Comparison of ENCODE assay signal across 14 mouse cellular contexts in genomic region chr6:148371223-148371622, GRCm38 (mm10).
DNase-seq lines count a peak whose midpoint lies in the region; ATAC-seq and TF ChIP-seq lines count a peak whose summit lies in the region.
"Had no signal": no experiment of that assay in that cellular context is flagged by ENCODE, and none has a peak within 500 bp of the region (broad histone marks: within the 10 kb centered on the region; RNA-seq: fewer than 3 reads in every experiment).

No protein-coding gene starts in this region.

- no peak overlapping the region for H3K27ac ChIP-seq in gastrocnemius, adult 2 months
- no peak overlapping the region for H3K27ac ChIP-seq in thymus, adult 2 months (ENCODE audit: control insufficient read depth, insufficient read depth, low read length)
- H3K27ac ChIP-seq in hindbrain, embryonic 12.5 days = no peak overlapping the region
- H3K27ac ChIP-seq: liver, embryonic 13.5 days had no signal

- no peaks in the 10 kb centered on the region for H3K27me3 ChIP-seq in thymus, adult 2 months (ENCODE audit: control insufficient read depth, insufficient read depth, low read length)
- H3K27me3 ChIP-seq in hindbrain, embryonic 12.5 days = no peaks in the 10 kb centered on the region
- H3K27me3 ChIP-seq: liver, embryonic 13.5 days had no signal

- intact Hi-C loops in gastrocnemius, adult 2 months (cut with DNase I) = no loop called here

- DNase-seq in gastrocnemius, adult 2 months = no peak
- DNase-seq in gastrocnemius, postnatal 4 days (ENCODE audit: low spot score in 2 of 2) = no peak
- peak; percentile 8 for DNase-seq in thymus, adult 2 months
- no peak for DNase-seq in thymus, postnatal 36 days
- peak; percentile 13 for DNase-seq in c-Kit-positive CD71-positive TER-119-positive erythroid progenitor cells, embryonic 14.5 days (ENCODE audit: low spot score)
- DNase-seq in MN1 (ENCODE audit: low spot score) = no peak
- no peak for DNase-seq in adrenal gland, postnatal 4 days (ENCODE audit: low spot score in 2 of 2)
- DNase-seq: adrenal gland, adult 2 months; cerebellum, adult 11-12 months; gastrocnemius, postnatal 14 days; kidney, adult 2 months; liver, embryonic 13.5 days; retina, postnatal 1 day had no signal

- H3K9ac ChIP-seq in hindbrain, embryonic 12.5 days = no peak overlapping the region
- H3K9ac ChIP-seq: liver, embryonic 13.5 days had no signal

- no peaks in the 10 kb centered on the region for H3K36me3 ChIP-seq in thymus, adult 2 months (ENCODE audit: control insufficient read depth, insufficient read depth, low read length)
- no peaks in the 10 kb centered on the region for H3K36me3 ChIP-seq in hindbrain, embryonic 12.5 days
- H3K36me3 ChIP-seq: liver, embryonic 13.5 days had no signal

- no peak for TF ChIP-seq POLR2A in thymus, adult 2 months (IDR thresholded peaks at IDR 0.05; ENCODE audit: control insufficient read depth, extremely low read depth, insufficient read depth, low read length, poor library complexity)

- no peaks in the 10 kb centered on the region for H3K9me3 ChIP-seq in hindbrain, embryonic 12.5 days (replicated peaks)
- H3K9me3 ChIP-seq: liver, embryonic 13.5 days had no signal

- no peak overlapping the region for H3K4me3 ChIP-seq in gastrocnemius, adult 2 months
- no peak overlapping the region for H3K4me3 ChIP-seq in thymus, adult 2 months (ENCODE audit: control insufficient read depth, insufficient read depth, low read length)
- H3K4me3 ChIP-seq in hindbrain, embryonic 12.5 days = no peak overlapping the region
- H3K4me3 ChIP-seq: liver, embryonic 13.5 days had no signal

- no peak overlapping the region for H3K4me2 ChIP-seq in hindbrain, embryonic 12.5 days (replicated peaks)
- H3K4me2 ChIP-seq: liver, embryonic 13.5 days had no signal

- TF ChIP-seq CTCF in gastrocnemius, adult 2 months (IDR thresholded peaks at IDR 0.05) = peak; percentile 50
- TF ChIP-seq CTCF in thymus, adult 2 months (IDR thresholded peaks at IDR 0.05; ENCODE audit: borderline replicate concordance, control insufficient read depth, extremely low read depth, insufficient read depth, low read length, poor library complexity) = no peak

- H3K4me1 ChIP-seq in thymus, adult 2 months (replicated peaks; ENCODE audit: control insufficient read depth, insufficient read depth, low read length) = no peaks in the 10 kb centered on the region
- peaks cover 5% of the 10 kb centered on the region; the same call in 1 of the 2 replicates for H3K4me1 ChIP-seq in hindbrain, embryonic 12.5 days
- H3K4me1 ChIP-seq: liver, embryonic 13.5 days had no signal

- ATAC-seq in hindbrain, embryonic 12.5 days (ENCODE audit: low FRiP score) = no peak

Comparison
In these comparisons a context has a peak if more than half of its experiments do, and no peak if none do; other contexts are left out.
1. DNase-seq: peak in thymus, adult 2 months (single experiment) and c-Kit-positive CD71-positive TER-119-positive erythroid progenitor cells, embryonic 14.5 days (single experiment); none in gastrocnemius, adult 2 months (single experiment), gastrocnemius, postnatal 4 days (0 of 2), thymus, postnatal 36 days (0 of 2), MN1 (single experiment) and adrenal gland, postnatal 4 days (0 of 2).